Mouse (Mus musculus) midbrain, embryonic 14.5 days (tissue): ENCODE data around the gene Hey2. TPM values are rescaled to one million over a fixed set of nuclear protein-coding genes. Genes with fewer than 3 reads are reported as not detected.

ENCODE experiments used
- ATAC-seq: fragments of 200-750 bp; cut with Nextera tagmentation; 2 replicates; pipeline ENCODE4 v1.8.0; 2017; ENCODE audit warnings: moderate number of reproducible peaks, moderate library complexity; ENCODE audit not compliant: low FRiP score, low TSS enrichment
- DNase-seq: peaks from one replicate; pipeline ENCODE4 v3.0.0-alpha.2; 2015
- H3K27ac ChIP-seq: fragments of 300-500 bp; sonication (generic); replicated peaks from 2 replicates; pipeline ENCODE4 v1.5.1; 2014; ENCODE audit warnings: mild to moderate bottlenecking, low read depth, low read length, moderate library complexity
- H3K27me3 ChIP-seq: fragments of 300-500 bp; sonication (generic); 2 replicates; pipeline ENCODE4 v1.6.1; 2014; ENCODE audit warnings: low read length, control low read depth, mixed read lengths; ENCODE audit not compliant: control insufficient read depth, insufficient read depth
- H3K36me3 ChIP-seq: fragments of 300-500 bp; sonication (generic); 2 replicates; pipeline ENCODE4 v1.6.1; 2014; ENCODE audit warnings: low read length, control low read depth; ENCODE audit not compliant: control insufficient read depth, insufficient read depth
- H3K4me1 ChIP-seq: fragments of 300-500 bp; sonication (generic); 2 replicates; pipeline ENCODE4 v1.6.1; 2014; ENCODE audit warnings: mild to moderate bottlenecking, antibody characterized with exemption, low read length, control low read depth; ENCODE audit not compliant: control insufficient read depth, insufficient read depth
- H3K4me2 ChIP-seq: fragments of 300-500 bp; sonication (generic); 2 replicates; pipeline ENCODE4 v1.6.1; 2014; ENCODE audit warnings: mild to moderate bottlenecking, low read length, moderate library complexity
- H3K4me3 ChIP-seq: fragments of 300-500 bp; sonication (generic); replicated peaks from 2 replicates; pipeline ENCODE4 v1.5.1; 2014; ENCODE audit warnings: low read depth, low read length
- H3K9ac ChIP-seq: fragments of 300-500 bp; sonication (generic); replicated peaks from 2 replicates; pipeline ENCODE4 v1.6.1; 2014; ENCODE audit warnings: mild to moderate bottlenecking, low read length, moderate library complexity
- H3K9me3 ChIP-seq: fragments of 300-500 bp; sonication (generic); 2 replicates; pipeline ENCODE4 v1.6.1; 2016; ENCODE audit warnings: low read length, control low read depth, mixed read lengths; ENCODE audit not compliant: control insufficient read depth
- WGBS: fragments of 180-500 bp; shearing (Covaris S2); extraction: QIAGEN DNeasy Blood & Tissue Kit; methylation state at CpG from one replicate; pipeline ENCODE4 v1.1.7; 2014; 5-methylcytosine and 5-hydroxymethylcytosine counted together
- polyA plus RNA-seq: library from polyadenylated mRNA; unstranded; fragments of >200 nt; fragmentation: Nextera tagmentation; extraction: Ambion mirVana; gene quantifications from 2 replicates; pipeline ENCODE4 v1.2.1, GENCODE M21; 2014

The Hey2 gene
- polyA plus RNA-seq = 2.5 and 3.0 TPM in 2 replicates

DNA sequence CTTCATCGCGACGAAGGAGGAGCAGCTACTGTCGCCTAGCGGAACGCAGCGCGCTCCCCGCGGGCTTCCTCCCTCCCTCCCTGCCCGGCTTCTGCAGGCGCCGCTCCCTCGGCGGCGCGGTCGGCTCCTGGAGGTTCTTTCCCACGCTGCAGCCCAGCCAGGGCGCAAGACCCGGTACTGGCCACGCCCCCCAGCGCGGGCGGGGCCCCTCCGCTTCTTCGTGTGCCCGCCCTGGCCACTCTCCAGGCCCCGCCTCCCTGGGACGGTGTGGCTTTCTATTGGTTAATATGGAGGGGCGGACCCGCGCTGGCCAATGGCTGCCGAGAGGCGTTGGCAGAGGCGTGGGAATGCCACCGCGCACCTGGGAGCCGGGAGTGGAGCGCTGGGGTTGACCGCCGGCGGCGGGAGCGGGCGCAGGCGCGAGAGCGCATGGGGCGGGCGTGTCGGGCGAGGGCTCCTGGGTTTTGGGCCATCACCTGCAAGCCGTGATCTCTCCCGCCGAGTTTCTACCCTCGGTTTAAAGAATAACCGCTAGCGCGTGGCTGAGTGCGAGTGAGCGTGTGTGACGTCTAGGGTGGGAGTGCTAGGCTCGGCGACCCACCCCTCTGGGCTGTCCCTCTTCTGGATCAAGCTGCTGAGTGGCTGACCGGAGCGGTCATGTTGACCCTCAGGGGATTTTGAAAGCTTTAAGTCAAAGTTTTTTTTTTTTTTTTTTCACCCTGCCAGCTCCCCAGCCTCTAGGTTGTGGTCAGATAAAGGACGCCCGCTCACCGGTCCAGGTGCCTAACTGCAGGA is at the start of gene Hey2:
TSS of gene Hey2 (minus strand) at position 159 of the 795 bp plus-strand sequence.
- DNase-seq (peak; percentile 99), ATAC-seq (peak; percentile 100)
- Histone ChIP-seq H3K4me3 (peak within 1 kb of the TSS; percentile 65), H3K27me3 (peaks cover 58% of the 10 kb centered on the region), H3K9ac (peak within 1 kb of the TSS; percentile 45), H3K9me3 (no peaks in the 10 kb centered on the region), H3K27ac (no peak within 1 kb of the TSS; the same call in 1 of the 2 replicates), H3K4me2 (peak within 1 kb of the TSS; percentile 87), H3K4me1 (peaks cover 15% of the 10 kb centered on the region; the same call in 1 of the 2 replicates), H3K36me3 (no peaks in the 10 kb centered on the region)
- under 1% methylated on average over 70 of the region's 70 CpGs for WGBS

- no peak overlapping the region for H3K4me3 ChIP-seq
- DNase-seq = peak; percentile 31
- H3K9me3 ChIP-seq = no peaks in the 10 kb centered on the region
Measured at GRCm38 (mm10) chr10:30883085-30883760, 40.6 kb upstream of the Hey2 start.

GRCm38 (mm10) chr10:30881109-30881508 is 38.5 kb upstream of the Hey2 start:
- Histone ChIP-seq H3K4me2 (no peak overlapping the region), H3K9me3 (no peaks in the 10 kb centered on the region), H3K4me1 (no peaks in the 10 kb centered on the region), H3K36me3 (no peaks in the 10 kb centered on the region), H3K9ac (no peak overlapping the region), H3K4me3 (no peak overlapping the region), H3K27me3 (no peaks in the 10 kb centered on the region), H3K27ac (no peak overlapping the region)
- ATAC-seq (no peak), DNase-seq (no peak)
- WGBS = 94% methylated on average over 10 of the region's 10 CpGs

More at GRCm38 (mm10) chr10:30883085-30883760, 40.6 kb upstream of the Hey2 start:
- Histone ChIP-seq H3K4me2 (no peak overlapping the region), H3K27ac (no peak overlapping the region), H3K27me3 (no peaks in the 10 kb centered on the region), H3K4me1 (no peaks in the 10 kb centered on the region), H3K9ac (no peak overlapping the region), H3K36me3 (no peaks in the 10 kb centered on the region)
- no peak for ATAC-seq
- WGBS = 47% methylated on average over 4 of the region's 4 CpGs

DNA sequence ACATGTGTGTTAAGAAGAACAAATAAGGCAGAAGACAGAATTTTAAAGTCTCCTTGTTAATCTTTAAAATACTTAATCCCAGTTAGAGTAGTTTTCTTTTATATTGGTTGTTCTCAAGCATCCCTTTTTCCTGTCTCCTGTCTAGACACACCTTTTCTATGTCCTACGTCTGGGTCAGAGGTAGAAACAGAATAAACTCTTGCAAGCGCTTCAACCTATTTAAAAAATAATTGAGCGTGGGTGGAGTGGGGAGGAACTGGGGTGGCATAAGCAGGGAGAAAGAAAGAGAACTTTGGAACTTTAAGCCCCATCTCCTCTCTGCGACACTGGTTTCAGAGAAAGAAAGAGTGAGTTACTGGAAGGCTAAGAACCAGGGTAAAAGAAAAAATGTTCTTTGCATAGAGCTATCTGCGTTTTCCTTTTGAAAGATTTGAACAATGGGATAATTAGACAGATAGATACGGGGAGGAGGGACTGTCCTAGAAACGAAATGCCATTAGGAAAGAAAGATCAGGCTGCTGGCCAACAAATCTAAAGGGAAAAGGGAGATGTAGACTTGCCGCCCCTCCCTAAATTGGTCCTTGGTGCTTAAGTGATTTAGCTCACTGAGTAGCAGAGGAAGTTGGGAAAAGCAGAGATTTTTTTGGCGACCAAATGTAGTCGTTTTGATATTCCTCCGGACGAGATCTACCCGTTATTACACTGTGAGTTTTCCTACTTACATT is 2.7 kb upstream of the Hey2 start:
- H3K4me3 ChIP-seq = no peak overlapping the region
- H3K4me2 ChIP-seq = no peak overlapping the region
- peaks cover 15% of the 10 kb centered on the region; the same call in 1 of the 2 replicates for H3K4me1 ChIP-seq
- no peak overlapping the region for H3K27ac ChIP-seq
- no peak overlapping the region for H3K9ac ChIP-seq
- no peaks in the 10 kb centered on the region for H3K9me3 ChIP-seq
- peaks cover 58% of the 10 kb centered on the region for H3K27me3 ChIP-seq
- no peak for DNase-seq
- ATAC-seq = no peak
- WGBS = 13% methylated on average over 13 of the region's 13 CpGs
- H3K36me3 ChIP-seq = no peaks in the 10 kb centered on the region

- H3K9ac ChIP-seq = no peak overlapping the region
- H3K36me3 ChIP-seq = no peaks in the 10 kb centered on the region
- H3K27me3 ChIP-seq = peaks cover 58% of the 10 kb centered on the region
- DNase-seq = peak; percentile 38
- H3K4me1 ChIP-seq = peaks cover 15% of the 10 kb centered on the region; the same call in 1 of the 2 replicates
- H3K9me3 ChIP-seq = no peaks in the 10 kb centered on the region
- WGBS = 2% methylated on average over 30 of the region's 30 CpGs
- ATAC-seq = no peak
- no peak overlapping the region for H3K27ac ChIP-seq
- H3K4me2 ChIP-seq = peak overlapping the region; percentile 87
- peak overlapping the region; percentile 65 for H3K4me3 ChIP-seq
Measured at GRCm38 (mm10) chr10:30844191-30845010, 1.8 kb upstream of the Hey2 start.

- Histone ChIP-seq H3K4me2 (peak overlapping the region; percentile 87), H3K9ac (no peak overlapping the region), H3K4me1 (peaks cover 15% of the 10 kb centered on the region; the same call in 1 of the 2 replicates), H3K9me3 (no peaks in the 10 kb centered on the region), H3K27me3 (peaks cover 58% of the 10 kb centered on the region), H3K36me3 (no peaks in the 10 kb centered on the region), H3K4me3 (peak overlapping the region; percentile 65), H3K27ac (no peak overlapping the region)
- DNase-seq (peak; percentile 50), ATAC-seq (no peak)
- under 1% methylated on average over 21 of the region's 21 CpGs for WGBS
Measured at GRCm38 (mm10) chr10:30843438-30844190, 1.0 kb upstream of the Hey2 start.

DNA sequence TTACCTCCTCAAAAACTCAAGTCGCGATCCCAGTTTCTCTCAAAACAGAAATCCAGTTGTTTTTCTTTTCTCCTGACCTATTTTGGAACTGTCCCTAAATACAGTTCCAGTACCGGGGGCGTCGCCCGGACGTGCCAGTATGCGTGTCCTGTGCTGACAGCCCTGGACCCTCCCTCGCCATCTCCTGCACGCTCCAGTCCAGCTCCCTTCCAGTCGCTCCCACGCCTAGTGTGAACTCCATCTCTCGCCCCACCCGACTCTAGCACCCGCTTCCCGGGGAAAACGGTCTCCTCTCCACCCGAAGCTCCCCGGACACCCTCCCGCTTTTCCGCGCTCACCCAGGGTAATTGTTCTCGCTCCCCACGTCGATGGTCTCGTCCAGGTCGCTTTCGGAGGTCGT is 373 bp downstream of the Hey2 start:
- no peaks in the 10 kb centered on the region for H3K36me3 ChIP-seq
- H3K4me1 ChIP-seq = peaks cover 15% of the 10 kb centered on the region; the same call in 1 of the 2 replicates
- peak overlapping the region; percentile 45 for H3K9ac ChIP-seq
- peak overlapping the region; percentile 65 for H3K4me3 ChIP-seq
- under 1% methylated on average over 29 of the region's 29 CpGs for whole genome bisulfite sequencing
- DNase-seq (no peak), ATAC-seq (peak; percentile 62)
- H3K27ac ChIP-seq = no peak overlapping the region; the same call in 1 of the 2 replicates
- peaks cover 58% of the 10 kb centered on the region for H3K27me3 ChIP-seq
- peak overlapping the region; percentile 87 for H3K4me2 ChIP-seq
- no peaks in the 10 kb centered on the region for H3K9me3 ChIP-seq
